Mouse (Mus musculus): Measurements from ENCODE around the gene Sec61a2. TPM values are rescaled to one million over a fixed set of nuclear protein-coding genes. Genes with fewer than 3 reads are reported as not detected.
A peak's percentile ranks its signal among the peaks of the same experiment; 100 is the strongest.

Sec61a2 gene
- 97.0 and 104 TPM in 2 replicates for polyA plus RNA-seq (2016; fragmentation: Nextera tagmentation; extraction: Ambion mirVana)

DNA sequence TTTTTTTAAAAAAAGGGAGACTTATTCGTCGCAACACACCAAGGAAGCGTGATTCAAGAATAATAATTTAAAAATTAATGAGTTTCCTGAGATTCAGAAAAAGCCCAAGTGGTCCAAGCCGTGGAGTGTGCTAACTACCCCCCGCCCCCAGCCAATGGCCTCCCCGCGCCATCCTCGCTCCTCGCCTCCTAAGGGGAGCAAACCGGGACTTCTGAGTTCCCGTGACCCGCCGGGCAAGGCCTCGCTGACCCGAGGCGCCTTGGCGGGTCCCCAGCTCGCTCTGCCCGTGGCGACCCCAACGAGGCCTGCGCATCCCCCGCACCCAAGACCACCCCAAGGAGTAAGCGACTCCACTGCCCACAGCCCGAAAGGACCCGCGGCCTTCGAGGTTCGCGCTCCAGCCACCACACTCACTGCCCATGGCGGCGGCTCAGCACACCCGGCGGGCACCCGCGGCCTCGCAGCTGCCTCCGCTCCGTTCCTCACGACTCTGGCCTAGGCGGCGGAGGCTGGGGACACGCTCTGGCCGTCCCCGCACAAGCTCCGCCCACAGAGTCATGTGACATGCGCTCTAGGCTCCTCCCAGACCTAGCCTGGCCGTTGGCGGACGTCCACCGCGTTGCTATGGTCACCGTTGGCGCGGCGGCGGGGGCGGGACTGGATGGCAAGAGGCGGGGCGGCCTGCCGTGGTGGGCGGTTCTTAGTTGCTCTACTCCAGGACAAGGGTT, at the start of gene Sec61a2:
Gene Sec61a2, minus strand, starts transcription at position 590 of the 728 bp plus-strand sequence.
- H3K4me2 ChIP-seq: peak within 1 kb of the TSS; percentile 63
- no peaks in the 10 kb centered on the region for H3K27me3 ChIP-seq
- H3K27ac ChIP-seq: peak within 1 kb of the TSS; percentile 85
- peaks cover 39% of the 10 kb centered on the region for H3K36me3 ChIP-seq
- H3K9me3 ChIP-seq: no peaks in the 10 kb centered on the region
- WGBS: under 1% methylated on average over 62 of the region's 62 CpGs
- peak within 1 kb of the TSS; percentile 93 for H3K9ac ChIP-seq (replicated peaks)
- peak within 1 kb of the TSS; percentile 87 for H3K4me3 ChIP-seq (replicated peaks)
- peak; percentile 98 for ATAC-seq (ENCODE audit: insufficient number of reproducible peaks, insufficient read depth, low FRiP score, low TSS enrichment, low read depth)
- peaks cover 5% of the 10 kb centered on the region for H3K4me1 ChIP-seq (replicated peaks)

DNA sequence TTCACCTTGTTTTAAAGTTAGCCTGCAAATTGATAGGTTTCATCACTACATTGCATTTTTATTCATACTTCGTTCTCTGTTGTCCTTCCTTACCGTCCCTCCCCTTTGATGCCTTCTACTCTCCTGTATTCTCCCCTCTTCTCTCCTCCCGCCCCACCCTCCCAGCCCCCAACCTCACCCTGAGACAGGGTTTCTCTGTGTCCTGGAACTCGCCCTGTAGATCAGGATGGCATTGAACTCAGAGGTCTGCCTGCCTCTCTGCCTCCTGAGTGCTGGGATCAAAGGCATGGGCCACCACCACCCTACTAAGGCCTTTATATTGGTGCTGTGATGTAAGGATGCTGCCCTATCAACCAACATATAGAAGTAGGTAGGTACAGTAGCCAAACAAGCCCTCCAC, 47.8 kb upstream of the Sec61a2 start:
- H3K36me3 ChIP-seq: no peaks in the 10 kb centered on the region
- no peak overlapping the region for H3K27ac ChIP-seq
- H3K9me3 ChIP-seq: no peaks in the 10 kb centered on the region
- peaks cover 5% of the 10 kb centered on the region for H3K4me1 ChIP-seq (replicated peaks)
- H3K27me3 ChIP-seq: no peaks in the 10 kb centered on the region
- H3K4me2 ChIP-seq: peak overlapping the region; percentile 75
- peak overlapping the region; percentile 62 for H3K4me3 ChIP-seq (replicated peaks)
- H3K9ac ChIP-seq (replicated peaks): no peak overlapping the region
- 36% methylated on average over 4 of the region's 4 CpGs for WGBS
- ATAC-seq (ENCODE audit: insufficient number of reproducible peaks, insufficient read depth, low FRiP score, low TSS enrichment, low read depth): no peak

DNA sequence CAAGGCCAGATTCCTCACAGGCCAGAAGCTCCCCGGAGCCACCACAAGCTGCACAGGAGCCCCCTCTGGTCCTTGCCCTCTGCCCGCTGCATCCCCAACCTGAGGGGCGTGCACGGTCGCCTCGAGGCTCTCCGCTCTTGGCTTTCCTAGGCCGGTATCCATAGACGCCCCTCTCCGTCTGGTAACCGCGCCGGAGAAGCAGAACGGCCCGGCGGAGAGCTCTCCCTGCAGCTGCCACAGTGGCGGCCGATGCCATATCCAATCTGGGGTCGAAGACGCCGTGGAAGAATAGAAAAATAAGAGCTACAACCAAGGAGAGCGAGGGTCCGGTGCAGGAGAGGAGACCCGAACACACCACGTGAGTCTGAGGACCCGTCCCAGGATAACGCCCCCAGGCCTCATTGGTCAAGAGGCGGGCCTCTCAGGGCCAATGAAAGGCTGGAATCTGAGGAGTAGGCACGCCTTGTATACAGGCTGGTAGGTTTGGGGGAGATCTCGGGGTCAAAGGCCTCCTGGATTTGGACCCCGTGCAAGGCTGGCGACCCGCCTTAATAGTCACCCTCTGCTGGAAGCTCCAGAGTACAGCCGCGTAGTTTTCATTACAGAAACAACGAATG, 47.3 kb upstream of the Sec61a2 start, which contains the start of gene Dhtkd1:
Gene Dhtkd1, minus strand, starts transcription at position 377 of the 617 bp plus-strand sequence.
- H3K4me1 ChIP-seq (replicated peaks): peaks cover 5% of the 10 kb centered on the region
- H3K9me3 ChIP-seq: no peaks in the 10 kb centered on the region
- peak; percentile 92 for ATAC-seq (ENCODE audit: insufficient number of reproducible peaks, insufficient read depth, low FRiP score, low TSS enrichment, low read depth)
- under 1% methylated on average over 36 of the region's 36 CpGs for WGBS
- H3K4me2 ChIP-seq: peak within 1 kb of the TSS; percentile 75
- no peaks in the 10 kb centered on the region for H3K27me3 ChIP-seq
- H3K9ac ChIP-seq (replicated peaks): peak within 1 kb of the TSS; percentile 63
- H3K4me3 ChIP-seq (replicated peaks): peak within 1 kb of the TSS; percentile 62
- 0 out of 2 replicates have a peak within 1 kb of the TSS, but pooled peaks have one; percentile 19 for H3K27ac ChIP-seq
- no peaks in the 10 kb centered on the region for H3K36me3 ChIP-seq

DNA sequence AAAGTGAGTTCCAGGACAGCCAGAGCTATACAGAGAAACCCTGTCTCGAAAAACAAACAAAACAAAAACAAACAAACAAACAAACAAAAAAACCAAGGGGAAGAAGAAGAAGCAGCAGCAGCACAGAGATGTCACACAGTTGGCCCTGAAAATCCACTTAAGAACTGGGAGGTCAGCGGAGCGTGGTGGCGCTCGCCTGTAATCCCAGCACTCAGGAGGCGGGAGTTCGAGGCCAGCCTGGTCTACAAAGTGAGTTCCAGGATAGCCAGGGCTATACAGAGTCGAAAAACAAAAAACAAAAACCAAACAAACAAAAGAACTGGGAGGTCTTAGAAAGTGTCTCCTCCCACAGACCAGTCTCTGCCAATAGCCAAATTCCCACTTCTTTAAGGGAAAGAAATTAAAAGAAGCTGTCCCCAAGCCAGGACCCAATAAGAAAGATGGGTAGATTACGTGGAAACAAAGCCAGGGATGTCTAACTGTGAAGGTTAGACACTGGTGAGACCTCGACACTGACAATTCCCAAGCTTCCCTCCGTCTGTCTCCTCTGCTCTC, 46.7 kb upstream of the Sec61a2 start:
- Histone ChIP-seq H3K4me1 (replicated peaks) (peaks cover 5% of the 10 kb centered on the region), H3K4me2 (peak overlapping the region; percentile 75), H3K27ac (0 out of 2 replicates have a peak overlapping the region, but pooled peaks have one; percentile 19), H3K36me3 (no peaks in the 10 kb centered on the region), H3K9me3 (no peaks in the 10 kb centered on the region), H3K4me3 (replicated peaks) (peak overlapping the region; percentile 62), H3K27me3 (no peaks in the 10 kb centered on the region), H3K9ac (replicated peaks) (peak overlapping the region; percentile 63)
- no peak for ATAC-seq (ENCODE audit: insufficient number of reproducible peaks, insufficient read depth, low FRiP score, low TSS enrichment, low read depth)
- WGBS: 57% methylated on average over 11 of the region's 11 CpGs

DNA sequence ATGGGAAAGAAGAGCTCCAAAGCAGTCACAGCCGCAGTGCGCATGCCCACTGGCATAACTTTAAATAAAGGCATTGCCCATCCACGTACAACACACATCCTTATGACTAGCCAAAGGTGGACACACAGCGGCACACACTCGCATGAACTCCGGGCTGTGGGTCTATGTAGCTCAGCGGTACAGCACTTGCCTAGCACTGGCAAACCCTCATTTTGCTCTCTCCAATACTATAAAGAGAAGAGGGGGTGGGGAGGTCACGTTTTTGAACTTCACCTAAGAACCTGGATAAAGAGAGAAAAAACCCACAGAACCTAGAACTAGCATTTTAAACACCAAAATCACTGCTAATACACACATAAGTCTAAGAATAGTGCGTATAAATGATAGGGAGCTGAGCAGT, 45.7 kb upstream of the Sec61a2 start:
- H3K9me3 ChIP-seq: no peaks in the 10 kb centered on the region
- H3K9ac ChIP-seq (replicated peaks): no peak overlapping the region
- peaks cover 5% of the 10 kb centered on the region for H3K4me1 ChIP-seq (replicated peaks)
- no peaks in the 10 kb centered on the region for H3K36me3 ChIP-seq
- H3K4me2 ChIP-seq: no peak overlapping the region
- 91% methylated on average over 9 of the region's 9 CpGs for WGBS
- H3K4me3 ChIP-seq (replicated peaks): no peak overlapping the region
- no peak overlapping the region for H3K27ac ChIP-seq
- no peaks in the 10 kb centered on the region for H3K27me3 ChIP-seq
- ATAC-seq (ENCODE audit: insufficient number of reproducible peaks, insufficient read depth, low FRiP score, low TSS enrichment, low read depth): no peak

DNA sequence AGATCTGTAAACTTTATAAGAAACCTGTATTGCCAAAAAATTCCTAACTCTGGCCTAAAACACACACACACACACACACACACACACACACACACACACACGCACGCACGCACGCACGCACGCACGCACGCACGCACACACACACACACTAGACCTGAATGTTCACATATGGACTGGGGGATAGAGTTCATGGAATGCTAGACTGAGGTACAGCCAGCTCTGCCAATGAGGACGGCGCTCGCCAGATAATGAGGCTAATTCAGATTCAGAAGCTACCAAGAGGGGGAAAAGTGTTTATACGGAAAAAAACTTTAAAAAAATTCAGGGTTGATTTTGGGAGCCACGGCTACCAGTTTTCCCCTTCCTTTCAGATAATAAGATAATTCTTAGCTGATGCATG, 44.7 kb upstream of the Sec61a2 start:
- Histone ChIP-seq H3K36me3 (no peaks in the 10 kb centered on the region), H3K4me1 (replicated peaks) (peaks cover 5% of the 10 kb centered on the region), H3K9ac (replicated peaks) (no peak overlapping the region), H3K9me3 (no peaks in the 10 kb centered on the region), H3K4me3 (replicated peaks) (no peak overlapping the region), H3K4me2 (no peak overlapping the region), H3K27ac (no peak overlapping the region), H3K27me3 (no peaks in the 10 kb centered on the region)
- ATAC-seq (ENCODE audit: insufficient number of reproducible peaks, insufficient read depth, low FRiP score, low TSS enrichment, low read depth): no peak
- 89% methylated on average over 14 of the region's 14 CpGs for WGBS

DNA sequence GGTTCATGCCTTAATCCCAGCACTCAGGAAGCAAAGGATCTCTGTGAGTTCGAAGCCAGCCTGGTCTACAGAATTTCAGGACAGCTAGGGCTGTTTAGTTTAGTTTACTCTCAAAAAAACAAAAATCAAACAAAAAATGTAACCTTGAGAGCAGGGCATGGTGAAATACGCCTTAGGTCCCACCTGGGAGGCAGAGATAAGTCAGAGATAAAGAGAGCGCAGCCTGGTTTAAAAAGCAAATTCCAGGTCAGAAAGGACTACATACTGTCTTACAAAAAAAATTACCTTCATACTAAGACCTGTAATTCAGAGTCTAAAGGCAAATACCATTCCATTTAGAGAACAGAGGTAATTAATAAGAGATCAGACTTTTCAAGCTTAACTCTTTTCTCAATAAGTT, 44.1 kb upstream of the Sec61a2 start:
- Histone ChIP-seq H3K36me3 (no peaks in the 10 kb centered on the region), H3K4me1 (replicated peaks) (peaks cover 5% of the 10 kb centered on the region), H3K9ac (replicated peaks) (no peak overlapping the region), H3K9me3 (no peaks in the 10 kb centered on the region), H3K4me2 (no peak overlapping the region), H3K27ac (no peak overlapping the region), H3K27me3 (no peaks in the 10 kb centered on the region), H3K4me3 (replicated peaks) (no peak overlapping the region)
- 92% methylated on average over 3 of the region's 3 CpGs for WGBS
- ATAC-seq (ENCODE audit: insufficient number of reproducible peaks, insufficient read depth, low FRiP score, low TSS enrichment, low read depth): no peak

DNA sequence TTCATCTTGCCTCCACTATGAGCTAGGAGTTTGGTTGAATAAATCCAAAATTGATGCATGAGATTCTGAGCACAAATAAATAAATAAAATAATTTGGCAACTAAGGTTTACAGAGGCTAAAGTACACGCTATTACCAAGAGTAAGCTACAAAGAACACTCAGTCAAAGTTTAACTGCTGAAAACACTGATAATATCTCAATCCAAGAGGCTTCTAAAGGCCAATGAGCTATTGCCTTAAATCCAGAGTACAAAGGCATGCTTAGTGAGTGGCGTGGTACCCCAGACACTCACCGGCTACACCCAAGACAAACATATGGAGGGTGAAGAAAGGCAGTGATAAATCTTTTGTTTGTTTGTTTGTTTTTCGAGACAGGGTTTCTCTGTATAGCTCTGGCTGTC, 41.3 kb upstream of the Sec61a2 start:
- Histone ChIP-seq H3K9ac (replicated peaks) (no peak overlapping the region), H3K9me3 (no peaks in the 10 kb centered on the region), H3K4me2 (no peak overlapping the region), H3K4me3 (replicated peaks) (no peak overlapping the region), H3K36me3 (0 out of 2 replicates have a peak, but pooled peaks cover 5% of the 10 kb centered on the region), H3K27me3 (no peaks in the 10 kb centered on the region), H3K4me1 (replicated peaks) (no peaks in the 10 kb centered on the region), H3K27ac (no peak overlapping the region)
- 85% methylated on average over 4 of the region's 4 CpGs for WGBS
- no peak for ATAC-seq (ENCODE audit: insufficient number of reproducible peaks, insufficient read depth, low FRiP score, low TSS enrichment, low read depth)

DNA sequence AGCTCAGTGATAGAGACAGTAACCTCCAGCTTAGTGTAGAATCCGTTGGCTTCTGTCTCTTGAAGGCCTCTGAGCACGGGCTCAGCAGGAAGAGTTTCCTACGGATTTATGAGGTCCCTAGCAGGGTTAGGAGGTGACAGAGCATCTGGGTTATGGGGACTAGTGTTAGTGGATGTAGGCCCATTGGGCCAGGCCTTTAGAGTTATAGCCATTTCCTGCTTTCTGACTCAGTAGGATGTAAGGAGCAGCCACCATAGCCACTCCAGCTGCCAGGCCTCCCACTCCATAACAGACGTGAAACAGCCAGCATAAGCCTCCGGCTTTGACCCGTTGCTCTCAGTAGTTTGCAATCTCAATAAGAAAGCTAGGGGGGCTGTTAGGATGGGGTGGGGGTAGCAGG, 40.8 kb upstream of the Sec61a2 start:
- 38% methylated on average over 6 of the region's 6 CpGs for WGBS
- H3K4me2 ChIP-seq: no peak overlapping the region
- H3K36me3 ChIP-seq: peaks cover 7% of the 10 kb centered on the region; the same call in 1 of the 2 replicates
- H3K9me3 ChIP-seq: no peaks in the 10 kb centered on the region
- H3K4me1 ChIP-seq (replicated peaks): no peaks in the 10 kb centered on the region
- no peak overlapping the region for H3K4me3 ChIP-seq (replicated peaks)
- no peak overlapping the region for H3K27ac ChIP-seq
- H3K27me3 ChIP-seq: no peaks in the 10 kb centered on the region
- no peak for ATAC-seq (ENCODE audit: insufficient number of reproducible peaks, insufficient read depth, low FRiP score, low TSS enrichment, low read depth)
- no peak overlapping the region for H3K9ac ChIP-seq (replicated peaks)

DNA sequence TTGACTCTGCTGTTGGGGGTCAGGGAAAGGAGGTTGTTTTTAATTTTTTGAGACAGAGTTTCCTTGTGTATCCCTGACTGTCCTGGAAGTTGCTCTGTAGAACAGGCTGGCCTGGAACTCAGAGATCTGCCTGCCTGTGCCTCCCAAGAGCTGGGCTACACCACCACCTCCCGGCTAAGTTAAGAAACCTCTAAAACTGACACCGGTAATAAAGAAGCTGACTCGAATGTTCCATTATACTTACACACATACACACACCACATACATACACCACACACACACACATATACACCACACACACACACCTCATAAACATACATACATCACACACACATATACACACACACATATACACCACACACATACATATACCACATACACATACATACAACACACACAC, 39.7 kb upstream of the Sec61a2 start:
- H3K27me3 ChIP-seq: no peaks in the 10 kb centered on the region
- no peak for ATAC-seq (ENCODE audit: insufficient number of reproducible peaks, insufficient read depth, low FRiP score, low TSS enrichment, low read depth)
- 90% methylated on average over 3 of the region's 3 CpGs for WGBS

DNA sequence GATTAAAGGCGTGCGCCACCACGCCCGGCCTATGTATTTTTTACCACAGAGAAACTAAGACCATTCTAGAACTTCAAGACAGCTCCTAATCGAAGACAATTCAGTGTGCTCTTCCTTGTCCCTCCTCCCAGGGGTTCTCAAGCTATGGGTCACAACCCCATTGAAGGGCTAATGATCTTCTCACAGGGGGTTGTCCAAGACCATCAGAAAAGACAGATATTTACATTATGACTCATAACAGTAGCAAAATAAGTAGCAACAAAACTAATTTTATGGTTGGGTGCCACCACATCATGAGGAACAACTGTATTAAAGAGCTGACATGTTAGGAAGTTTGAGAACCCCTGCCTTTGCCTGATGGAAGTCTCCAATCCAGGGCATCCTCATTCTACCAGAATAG, 36.7 kb upstream of the Sec61a2 start:
- H3K4me2 ChIP-seq: no peak overlapping the region
- 89% methylated on average over 5 of the region's 5 CpGs for WGBS
- H3K27ac ChIP-seq: no peak overlapping the region
- H3K27me3 ChIP-seq: no peaks in the 10 kb centered on the region
- H3K4me3 ChIP-seq (replicated peaks): no peak overlapping the region
- H3K9me3 ChIP-seq: no peaks in the 10 kb centered on the region
- no peaks in the 10 kb centered on the region for H3K4me1 ChIP-seq (replicated peaks)
- ATAC-seq (ENCODE audit: insufficient number of reproducible peaks, insufficient read depth, low FRiP score, low TSS enrichment, low read depth): no peak
- H3K9ac ChIP-seq (replicated peaks): no peak overlapping the region
- peaks cover 45% of the 10 kb centered on the region for H3K36me3 ChIP-seq

More for the DNA sequence above, 39.7 kb upstream of the Sec61a2 start:
- no peak overlapping the region for H3K9ac ChIP-seq (replicated peaks)
- peaks cover 18% of the 10 kb centered on the region for H3K36me3 ChIP-seq
- H3K4me2 ChIP-seq: no peak overlapping the region
- H3K9me3 ChIP-seq: no peaks in the 10 kb centered on the region
- no peaks in the 10 kb centered on the region for H3K4me1 ChIP-seq (replicated peaks)
- H3K4me3 ChIP-seq (replicated peaks): no peak overlapping the region
- no peak overlapping the region for H3K27ac ChIP-seq
